Mouse (Mus musculus) myocyte (in vitro differentiated cells): ENCODE data around the gene Cep55. TPM values are rescaled to one million over a fixed set of nuclear protein-coding genes. Genes with fewer than 3 reads are reported as not detected.

ENCODE experiments used
- H3K27me3 ChIP-seq: one replicate; pipeline ENCODE4 v1.6.1; 2011; ENCODE audit not compliant: control insufficient read depth, insufficient read depth, insufficient read length
- H3K36me3 ChIP-seq: one replicate; pipeline ENCODE4 v1.6.1; 2011; ENCODE audit not compliant: control insufficient read depth, insufficient read depth
- H3K4me2 ChIP-seq: one replicate; pipeline ENCODE4 v1.6.1; 2011; ENCODE audit warnings: low read depth, control low read depth
- H3K4me3 ChIP-seq: one replicate; pipeline ENCODE4 v1.5.1; 2011; ENCODE audit warnings: mild to moderate bottlenecking, control low read depth, moderate library complexity
- H3K79me2 ChIP-seq: one replicate; pipeline ENCODE4 v1.6.1; 2011; ENCODE audit not compliant: control insufficient read depth, insufficient read depth
- H3ac ChIP-seq: one replicate; pipeline ENCODE4 v1.6.1; 2011; ENCODE audit not compliant: control insufficient read depth, insufficient read length
- CEBPB ChIP-seq: IDR thresholded peaks from 2 replicates; pipeline ENCODE4 v1.6.1; 2011; ENCODE audit warnings: mild to moderate bottlenecking, moderate library complexity; ENCODE audit not compliant: poor library complexity, insufficient read depth, severe bottlenecking
- E2F4 ChIP-seq: IDR thresholded peaks from one replicate; pipeline ENCODE4 v1.6.1; 2011; ENCODE audit warnings: mild to moderate bottlenecking, control low read depth, moderate library complexity; ENCODE audit not compliant: insufficient read depth
- MAX ChIP-seq: IDR thresholded peaks from one replicate; pipeline ENCODE4 v1.6.1; 2011; ENCODE audit warnings: low read depth, mild to moderate bottlenecking, control low read depth
- MYOD1 ChIP-seq, 3 experiments: IDR thresholded peaks; one replicate each; pipeline ENCODE4 v1.6.1; 2011; ENCODE audit warnings: control low read depth in 2 of 3, low read depth in 2 of 3, mild to moderate bottlenecking in 2 of 3, moderate library complexity in 1 of 3; ENCODE audit not compliant: insufficient read length in 2 of 3, control insufficient read depth in 1 of 3
- MYOG ChIP-seq, 3 experiments: IDR thresholded peaks; one replicate each; pipeline ENCODE4 v1.6.1; 2011; ENCODE audit warnings: control low read depth in 2 of 3, low read depth in 2 of 3, mild to moderate bottlenecking in 2 of 3; ENCODE audit not compliant: insufficient read length in 2 of 3, control insufficient read depth in 1 of 3, insufficient read depth in 1 of 3
- POLR2A ChIP-seq: IDR thresholded peaks from one replicate; pipeline ENCODE4 v1.6.1; 2011; ENCODE audit warnings: low read depth, mild to moderate bottlenecking, control low read depth, moderate library complexity; ENCODE audit not compliant: insufficient read length
- POLR2AphosphoS2 ChIP-seq: IDR thresholded peaks from one replicate; pipeline ENCODE4 v1.6.1; 2011; ENCODE audit warnings: low read depth, control low read depth; ENCODE audit not compliant: insufficient read length
- REST ChIP-seq: IDR thresholded peaks from one replicate; pipeline ENCODE4 v1.6.1; 2011; ENCODE audit warnings: mild to moderate bottlenecking, control low read depth, moderate library complexity; ENCODE audit not compliant: insufficient read depth, insufficient read length
- SRF ChIP-seq: IDR thresholded peaks from one replicate; pipeline ENCODE4 v1.6.1; 2011; ENCODE audit warnings: low read depth; ENCODE audit not compliant: control insufficient read depth, insufficient read length
- TCF12 ChIP-seq: IDR thresholded peaks from one replicate; pipeline ENCODE4 v1.6.1; 2011; ENCODE audit warnings: mild to moderate bottlenecking, control low read depth; ENCODE audit not compliant: poor library complexity, insufficient read depth, severe bottlenecking
- TCF3 ChIP-seq: IDR thresholded peaks from one replicate; pipeline ENCODE4 v1.6.1; 2011; ENCODE audit warnings: low read depth, control low read depth; ENCODE audit not compliant: insufficient read length
- USF1 ChIP-seq: IDR thresholded peaks from one replicate; pipeline ENCODE4 v1.6.1; 2011; ENCODE audit warnings: low read depth, mild to moderate bottlenecking, control low read depth, moderate library complexity
- polyA plus RNA-seq: library from polyadenylated mRNA; unstranded; fragments of >200 nt; fragmentation: generic; extraction: Trizol; gene quantifications from one replicate; pipeline ENCODE4 v1.2.1, GENCODE M21; 2012; ENCODE audit warnings: missing spikeins

Gene Cep55
- polyA plus RNA-seq, 1 experiment: 5.1 TPM

- no peak overlapping the region for H3K4me3 ChIP-seq
- TF ChIP-seq MYOG (IDR thresholded peaks at IDR 0.05; ENCODE audit: control insufficient read depth in 1 of 3, insufficient read depth in 1 of 3, insufficient read length in 2 of 3, low read depth in 2 of 3) (no peak), E2F4 (no peak), USF1 (no peak), CEBPB (no peak), TCF12 (no peak), POLR2AphosphoS2 (no peak), POLR2A (no peak), TCF3 (no peak), REST (no peak), MAX (no peak), MYOD1 (IDR thresholded peaks at IDR 0.05; ENCODE audit: control insufficient read depth in 1 of 3, insufficient read length in 2 of 3, low read depth in 2 of 3) (no peak), SRF (no peak)
- H3K27me3 ChIP-seq: peaks cover 4% of the 10 kb centered on the region
- H3K79me2 ChIP-seq: no peaks in the 10 kb centered on the region
- no peaks in the 10 kb centered on the region for H3K36me3 ChIP-seq
- no peak overlapping the region for H3K4me2 ChIP-seq
- no peak overlapping the region for H3ac ChIP-seq
Measured at GRCm38 (mm10) chr19:38089358-38089757, 34.5 kb downstream of the Cep55 start.

DNA sequence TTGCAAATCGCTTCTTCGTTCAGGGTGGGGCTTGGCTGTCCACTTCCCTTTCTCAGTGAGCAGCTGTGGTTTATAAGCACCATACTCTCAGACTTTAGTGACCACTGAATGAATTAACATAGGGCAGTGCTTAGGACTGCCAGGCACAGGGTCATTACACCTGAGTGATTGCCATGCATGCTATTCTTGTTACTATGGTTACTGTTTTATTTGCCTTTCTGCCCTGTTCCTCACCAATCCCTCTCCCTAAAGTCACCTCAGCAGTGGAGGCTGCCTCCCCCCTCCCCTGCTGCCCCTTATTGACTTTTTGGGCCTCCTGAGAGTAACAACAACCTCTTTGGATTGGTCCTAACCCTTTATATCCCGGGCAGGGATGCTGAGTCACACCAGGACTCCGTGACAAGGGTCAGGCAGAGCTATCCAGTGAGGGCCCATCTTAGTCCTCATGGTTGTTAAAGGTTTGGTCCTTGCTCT, 36.7 kb downstream of the Cep55 start:
- Histone ChIP-seq H3K27me3 (peaks cover 10% of the 10 kb centered on the region), H3K4me2 (no peak overlapping the region), H3ac (no peak overlapping the region), H3K4me3 (no peak overlapping the region), H3K79me2 (no peaks in the 10 kb centered on the region), H3K36me3 (no peaks in the 10 kb centered on the region)
- TF ChIP-seq POLR2AphosphoS2 (no peak), REST (no peak), TCF3 (no peak), POLR2A (no peak), CEBPB (no peak), MYOG (IDR thresholded peaks at IDR 0.05; ENCODE audit: control insufficient read depth in 1 of 3, insufficient read depth in 1 of 3, insufficient read length in 2 of 3, low read depth in 2 of 3) (no peak), MAX (no peak), MYOD1 (IDR thresholded peaks at IDR 0.05; ENCODE audit: control insufficient read depth in 1 of 3, insufficient read length in 2 of 3, low read depth in 2 of 3) (no peak), E2F4 (no peak), TCF12 (no peak), USF1 (no peak), SRF (no peak)

DNA sequence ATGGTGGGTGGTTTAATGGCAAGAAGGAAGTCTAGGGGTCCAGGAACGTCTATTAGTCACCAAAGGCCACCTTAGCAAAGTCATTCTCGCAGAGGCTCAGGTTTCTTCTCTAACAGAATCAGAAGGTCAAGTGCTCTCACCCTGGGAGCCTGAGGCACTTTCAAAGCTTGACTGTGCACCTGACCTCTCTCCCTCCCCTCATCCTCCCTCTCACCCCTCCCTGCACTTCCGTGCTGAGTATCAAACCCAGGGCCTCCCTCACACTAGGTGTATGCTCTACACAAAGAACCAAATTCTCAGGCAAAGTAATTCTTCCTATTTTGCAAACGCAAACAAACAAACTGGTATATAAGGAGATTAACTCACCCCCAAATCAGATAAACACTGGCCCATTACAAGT, 41.4 kb downstream of the Cep55 start:
- H3K4me2 ChIP-seq: no peak overlapping the region
- no peak overlapping the region for H3K4me3 ChIP-seq
- TF ChIP-seq POLR2A (no peak), MAX (no peak), CEBPB (no peak), USF1 (no peak), REST (no peak), TCF3 (no peak), MYOG (IDR thresholded peaks at IDR 0.05; ENCODE audit: control insufficient read depth in 1 of 3, insufficient read depth in 1 of 3, insufficient read length in 2 of 3, low read depth in 2 of 3) (no peak), TCF12 (no peak), E2F4 (no peak), POLR2AphosphoS2 (no peak), MYOD1 (IDR thresholded peaks at IDR 0.05; ENCODE audit: control insufficient read depth in 1 of 3, insufficient read length in 2 of 3, low read depth in 2 of 3) (no peak)
- peaks cover 30% of the 10 kb centered on the region for H3K27me3 ChIP-seq
- H3ac ChIP-seq: no peak overlapping the region
- H3K79me2 ChIP-seq: no peaks in the 10 kb centered on the region
- H3K36me3 ChIP-seq: no peaks in the 10 kb centered on the region

DNA sequence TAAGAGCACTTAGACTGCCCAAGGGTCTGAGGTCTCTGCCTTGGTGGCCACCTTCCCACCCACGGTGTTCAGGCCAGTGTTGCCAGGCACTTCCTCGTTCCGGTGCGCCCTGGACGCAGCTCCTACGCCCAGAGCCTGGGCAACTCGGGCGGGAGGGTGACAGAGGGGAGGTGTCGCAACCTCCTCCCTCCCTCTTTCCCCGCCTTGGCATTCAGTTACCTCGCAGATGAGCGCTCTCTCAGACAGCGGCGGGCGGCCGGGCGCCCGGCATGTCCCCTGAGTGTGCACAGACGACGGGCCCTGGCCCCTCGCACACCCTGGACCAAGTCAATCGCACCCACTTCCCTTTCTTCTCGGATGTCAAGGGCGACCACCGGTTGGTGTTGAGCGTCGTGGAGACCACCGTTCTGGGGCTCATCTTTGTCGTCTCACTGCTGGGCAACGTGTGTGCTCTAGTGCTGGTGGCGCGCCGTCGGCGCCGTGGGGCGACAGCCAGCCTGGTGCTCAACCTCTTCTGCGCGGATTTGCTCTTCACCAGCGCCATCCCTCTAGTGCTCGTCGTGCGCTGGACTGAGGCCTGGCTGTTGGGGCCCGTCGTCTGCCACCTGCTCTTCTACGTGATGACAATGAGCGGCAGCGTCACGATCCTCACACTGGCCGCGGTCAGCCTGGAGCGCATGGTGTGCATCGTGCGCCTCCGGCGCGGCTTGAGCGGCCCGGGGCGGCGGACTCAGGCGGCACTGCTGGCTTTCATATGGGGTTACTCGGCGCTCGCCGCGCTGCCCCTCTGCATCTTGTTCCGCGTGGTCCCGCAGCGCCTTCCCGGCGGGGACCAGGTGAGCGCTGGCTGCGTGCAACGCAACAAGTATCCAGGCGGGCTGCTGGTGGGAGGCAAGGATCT, 42.3 kb downstream of the Cep55 start, which contains the start of gene Ffar4:
TSS of gene Ffar4 (plus strand) at position 214 of the 901 bp plus-strand sequence.
- TF ChIP-seq MYOD1 (IDR thresholded peaks at IDR 0.05; ENCODE audit: control insufficient read depth in 1 of 3, insufficient read length in 2 of 3, low read depth in 2 of 3): peak in 1 of 3 experiments; percentile 16
- TF ChIP-seq MAX: no peak
- Histone ChIP-seq H3K4me2 (peak within 1 kb of the TSS; percentile 52), H3K79me2 (no peaks in the 10 kb centered on the region), H3ac (no peak within 1 kb of the TSS), H3K27me3 (peaks cover 30% of the 10 kb centered on the region), H3K4me3 (no peak within 1 kb of the TSS), H3K36me3 (no peaks in the 10 kb centered on the region)

- TF ChIP-seq CEBPB (no peak), POLR2AphosphoS2 (no peak), TCF12 (no peak), MAX (no peak), REST (no peak), MYOD1 (IDR thresholded peaks at IDR 0.05; ENCODE audit: control insufficient read depth in 1 of 3, insufficient read length in 2 of 3, low read depth in 2 of 3) (no peak), USF1 (no peak), POLR2A (no peak), E2F4 (no peak), MYOG (IDR thresholded peaks at IDR 0.05; ENCODE audit: control insufficient read depth in 1 of 3, insufficient read depth in 1 of 3, insufficient read length in 2 of 3, low read depth in 2 of 3) (no peak), TCF3 (no peak), SRF (no peak)
- Histone ChIP-seq H3K79me2 (no peaks in the 10 kb centered on the region), H3K27me3 (peaks cover 9% of the 10 kb centered on the region), H3K36me3 (no peaks in the 10 kb centered on the region), H3ac (no peak overlapping the region), H3K4me2 (no peak overlapping the region), H3K4me3 (no peak overlapping the region)
Measured at GRCm38 (mm10) chr19:38107871-38108270, 53.1 kb downstream of the Cep55 start.
